Mouse (Mus musculus) gastrocnemius, postnatal 25 days (tissue): ENCODE data around the gene Fam83e. TPM values are rescaled to one million over a fixed set of nuclear protein-coding genes. Genes with fewer than 3 reads are reported as not detected.
A peak's percentile ranks its signal among the peaks of the same experiment; 100 is the strongest.

ENCODE experiments used
- DNase-seq: peaks from one replicate; pipeline ENCODE4 v3.0.0; 2022
- total RNA-seq, 2 experiments: library from RNA; stranded (reverse); gene quantifications; 1 replicate in 1 of 2; 2 replicates in 1 of 2; pipeline ENCODE4 v1.2.3; 2021

The Fam83e gene
- total RNA-seq, 2 experiments from 2014 or later, result 0.13 to 0.29 TPM

GRCm38 (mm10) chr7:45701607-45702006, 19.4 kb upstream of the Fam83e start:
- peak; percentile 13 for DNase-seq

GRCm38 (mm10) chr7:45702316-45702715, 18.7 kb upstream of the Fam83e start:
- no peak for DNase-seq

- peak; percentile 29 for DNase-seq
Measured at GRCm38 (mm10) chr7:45702809-45703520, 18.0 kb upstream of the Fam83e start.

- DNase-seq, result peak; percentile 39
Measured at GRCm38 (mm10) chr7:45703521-45704033, 17.4 kb upstream of the Fam83e start.

- peak; percentile 77 for DNase-seq
Measured at GRCm38 (mm10) chr7:45704046-45704559, 16.9 kb upstream of the Fam83e start.

GRCm38 (mm10) chr7:45704730-45705442, 16.1 kb upstream of the Fam83e start, which contains the start of gene Dbp:
Gene Dbp, plus strand, starts transcription at chr7:45705088.
- DNase-seq, result peak; percentile 100

GRCm38 (mm10) chr7:45705443-45705864, 15.6 kb upstream of the Fam83e start:
- peak; percentile 66 for DNase-seq

GRCm38 (mm10) chr7:45705873-45706281, 15.1 kb upstream of the Fam83e start:
- peak; percentile 92 for DNase-seq

- DNase-seq, result peak; percentile 94
Measured at GRCm38 (mm10) chr7:45706721-45707241, 14.2 kb upstream of the Fam83e start.

GRCm38 (mm10) chr7:45707375-45707967, 13.5 kb upstream of the Fam83e start:
- DNase-seq, result peak; percentile 98

GRCm38 (mm10) chr7:45708221-45708761, 12.7 kb upstream of the Fam83e start:
- peak; percentile 74 for DNase-seq

GRCm38 (mm10) chr7:45709036-45709435, 12.0 kb upstream of the Fam83e start:
- DNase-seq, result peak; percentile 8

- DNase-seq, result peak; percentile 16
Measured at GRCm38 (mm10) chr7:45709677-45710355, 11.2 kb upstream of the Fam83e start.

GRCm38 (mm10) chr7:45710477-45711191, 10.4 kb upstream of the Fam83e start:
- no peak for DNase-seq

- DNase-seq, result peak; percentile 49
Measured at GRCm38 (mm10) chr7:45711316-45712021, 9.5 kb upstream of the Fam83e start.

GRCm38 (mm10) chr7:45712022-45712757, 8.8 kb upstream of the Fam83e start:
- peak; percentile 68 for DNase-seq

- DNase-seq, result no peak
Measured at GRCm38 (mm10) chr7:45713396-45713795, 7.6 kb upstream of the Fam83e start.

GRCm38 (mm10) chr7:45713881-45714520, 7.0 kb upstream of the Fam83e start:
- DNase-seq, result no peak

- no peak for DNase-seq
Measured at GRCm38 (mm10) chr7:45714630-45715089, 6.4 kb upstream of the Fam83e start.
